Mouse (Mus musculus): Measurements from ENCODE around the gene Zscan20. TPM values are rescaled to one million over a fixed set of nuclear protein-coding genes. Genes with fewer than 3 reads are reported as not detected.

The Zscan20 gene
- polyA plus RNA-seq, 1 experiment from 2014 or later = 3.6 TPM

- Histone ChIP-seq H3K27ac (replicated peaks) (no peak overlapping the region), H3K36me3 (no peaks in the 10 kb centered on the region), H3K27me3 (no peaks in the 10 kb centered on the region), H3K4me2 (replicated peaks) (no peak overlapping the region), H3K9me3 (replicated peaks) (no peaks in the 10 kb centered on the region), H3K4me3 (replicated peaks) (no peak overlapping the region), H3K9ac (no peak overlapping the region), H3K4me1 (peaks cover 23% of the 10 kb centered on the region)
- 82% methylated on average over 18 of the region's 18 CpGs for WGBS
- ATAC-seq (ENCODE audit: insufficient number of reproducible peaks, low FRiP score, low TSS enrichment, low read depth) = no peak
These were observed 28.5 kb upstream of the Zscan20 start for GRCm38 (mm10) chr4:128638265-128638923.

DNA sequence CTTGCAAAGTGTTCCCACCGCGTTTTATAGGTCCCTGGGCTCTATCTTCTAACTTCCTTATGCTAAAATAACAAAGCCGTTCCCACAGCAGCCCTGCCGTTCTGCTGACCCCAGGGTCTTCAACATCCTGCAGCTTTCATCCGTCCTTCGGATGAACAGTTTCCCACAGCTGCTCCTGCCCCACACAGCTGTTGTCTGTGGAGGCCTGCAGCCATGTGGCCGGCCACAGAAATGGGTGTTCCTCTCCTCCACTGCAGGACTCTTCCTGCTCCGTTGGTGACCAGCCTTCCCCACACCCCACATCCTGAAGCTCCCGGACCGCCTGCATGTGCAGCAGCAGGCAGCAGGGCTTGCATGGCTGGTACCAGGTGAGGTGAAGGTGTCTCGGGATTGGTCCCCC lies 27.4 kb upstream of the Zscan20 start:
- no peak for ATAC-seq (ENCODE audit: insufficient number of reproducible peaks, low FRiP score, low TSS enrichment, low read depth)
- Histone ChIP-seq H3K4me2 (replicated peaks) (no peak overlapping the region), H3K27me3 (no peaks in the 10 kb centered on the region), H3K27ac (replicated peaks) (0 out of 2 replicates have a peak overlapping the region, but pooled peaks have one; percentile 28), H3K4me3 (replicated peaks) (no peak overlapping the region), H3K4me1 (peaks cover 23% of the 10 kb centered on the region), H3K9ac (no peak overlapping the region), H3K9me3 (replicated peaks) (no peaks in the 10 kb centered on the region), H3K36me3 (no peaks in the 10 kb centered on the region)
- 41% methylated on average over 11 of the region's 11 CpGs for WGBS

- Histone ChIP-seq H3K4me1 (peaks cover 23% of the 10 kb centered on the region), H3K9me3 (replicated peaks) (no peaks in the 10 kb centered on the region), H3K9ac (no peak overlapping the region), H3K27ac (replicated peaks) (no peak overlapping the region), H3K4me2 (replicated peaks) (no peak overlapping the region), H3K4me3 (replicated peaks) (no peak overlapping the region), H3K36me3 (no peaks in the 10 kb centered on the region), H3K27me3 (no peaks in the 10 kb centered on the region)
- WGBS = 56% methylated on average over 10 of the region's 10 CpGs
- no peak for ATAC-seq (ENCODE audit: insufficient number of reproducible peaks, low FRiP score, low TSS enrichment, low read depth)
These were observed 26.1 kb upstream of the Zscan20 start for GRCm38 (mm10) chr4:128635894-128636585.

- no peak overlapping the region for H3K27ac ChIP-seq (replicated peaks)
- 65% methylated on average over 7 of the region's 7 CpGs for WGBS
These were observed 25.6 kb upstream of the Zscan20 start for GRCm38 (mm10) chr4:128635451-128635850.

GRCm38 (mm10) chr4:128621109-128621508 lies 11.2 kb upstream of the Zscan20 start:
- no peak overlapping the region for H3K27ac ChIP-seq (replicated peaks)
- H3K9me3 ChIP-seq (replicated peaks) = no peaks in the 10 kb centered on the region
- H3K27me3 ChIP-seq = peaks cover 9% of the 10 kb centered on the region; the same call in 1 of the 2 replicates
- peaks cover 19% of the 10 kb centered on the region; the same call in 1 of the 2 replicates for H3K4me1 ChIP-seq
- no peak overlapping the region for H3K9ac ChIP-seq
- no peak overlapping the region for H3K4me3 ChIP-seq (replicated peaks)
- no peaks in the 10 kb centered on the region for H3K36me3 ChIP-seq
- no peak overlapping the region for H3K4me2 ChIP-seq (replicated peaks)
- ATAC-seq (ENCODE audit: insufficient number of reproducible peaks, low FRiP score, low TSS enrichment, low read depth) = no peak
- 89% methylated on average over 8 of the region's 8 CpGs for WGBS

More at GRCm38 (mm10) chr4:128635451-128635850, 25.6 kb upstream of the Zscan20 start:
- Histone ChIP-seq H3K9ac (no peak overlapping the region), H3K9me3 (replicated peaks) (no peaks in the 10 kb centered on the region), H3K4me3 (replicated peaks) (no peak overlapping the region), H3K4me2 (replicated peaks) (no peak overlapping the region), H3K27me3 (no peaks in the 10 kb centered on the region), H3K36me3 (no peaks in the 10 kb centered on the region), H3K4me1 (peaks cover 23% of the 10 kb centered on the region)
- no peak for ATAC-seq (ENCODE audit: insufficient number of reproducible peaks, low FRiP score, low TSS enrichment, low read depth)

DNA sequence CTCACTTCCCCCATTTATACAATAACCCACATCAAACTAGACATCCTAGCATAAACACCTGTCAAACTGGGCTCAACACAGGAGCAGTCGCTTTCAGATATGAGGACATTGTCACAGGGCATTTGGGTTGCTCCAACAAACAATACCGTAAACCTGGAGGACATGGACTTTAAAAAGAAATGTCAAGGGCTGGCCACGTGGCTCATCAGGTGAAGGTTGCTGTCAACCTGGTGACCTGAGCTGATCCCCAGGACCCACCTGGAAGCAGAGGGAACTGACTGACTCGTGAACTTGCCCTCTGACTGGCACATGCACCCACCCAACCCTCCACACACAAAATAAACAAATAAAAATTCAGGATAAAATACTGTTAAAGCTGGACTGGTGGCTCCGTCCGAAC lies 10.7 kb upstream of the Zscan20 start:
- peaks cover 9% of the 10 kb centered on the region; the same call in 1 of the 2 replicates for H3K27me3 ChIP-seq

GRCm38 (mm10) chr4:128618963-128619362 lies 9.1 kb upstream of the Zscan20 start:
- ATAC-seq (ENCODE audit: insufficient number of reproducible peaks, low FRiP score, low TSS enrichment, low read depth) = no peak
- peaks cover 19% of the 10 kb centered on the region; the same call in 1 of the 2 replicates for H3K4me1 ChIP-seq
- no peak overlapping the region for H3K9ac ChIP-seq
- H3K4me2 ChIP-seq (replicated peaks) = no peak overlapping the region
- peaks cover 9% of the 10 kb centered on the region; the same call in 1 of the 2 replicates for H3K27me3 ChIP-seq
- H3K4me3 ChIP-seq (replicated peaks) = no peak overlapping the region
- no peaks in the 10 kb centered on the region for H3K36me3 ChIP-seq
- 20% methylated on average over 2 of the region's 2 CpGs for WGBS
- no peak overlapping the region; the same call in 1 of the 2 replicates for H3K27ac ChIP-seq (replicated peaks)
- no peaks in the 10 kb centered on the region for H3K9me3 ChIP-seq (replicated peaks)

More for the DNA sequence above, 10.7 kb upstream of the Zscan20 start:
- 87% methylated on average over 6 of the region's 6 CpGs for WGBS
- no peak overlapping the region for H3K4me3 ChIP-seq (replicated peaks)
- H3K9me3 ChIP-seq (replicated peaks) = no peaks in the 10 kb centered on the region
- no peak for ATAC-seq (ENCODE audit: insufficient number of reproducible peaks, low FRiP score, low TSS enrichment, low read depth)
- H3K4me2 ChIP-seq (replicated peaks) = no peak overlapping the region
- H3K4me1 ChIP-seq = peaks cover 19% of the 10 kb centered on the region; the same call in 1 of the 2 replicates
- H3K9ac ChIP-seq = no peak overlapping the region
- H3K27ac ChIP-seq (replicated peaks) = no peak overlapping the region
- no peaks in the 10 kb centered on the region for H3K36me3 ChIP-seq

DNA sequence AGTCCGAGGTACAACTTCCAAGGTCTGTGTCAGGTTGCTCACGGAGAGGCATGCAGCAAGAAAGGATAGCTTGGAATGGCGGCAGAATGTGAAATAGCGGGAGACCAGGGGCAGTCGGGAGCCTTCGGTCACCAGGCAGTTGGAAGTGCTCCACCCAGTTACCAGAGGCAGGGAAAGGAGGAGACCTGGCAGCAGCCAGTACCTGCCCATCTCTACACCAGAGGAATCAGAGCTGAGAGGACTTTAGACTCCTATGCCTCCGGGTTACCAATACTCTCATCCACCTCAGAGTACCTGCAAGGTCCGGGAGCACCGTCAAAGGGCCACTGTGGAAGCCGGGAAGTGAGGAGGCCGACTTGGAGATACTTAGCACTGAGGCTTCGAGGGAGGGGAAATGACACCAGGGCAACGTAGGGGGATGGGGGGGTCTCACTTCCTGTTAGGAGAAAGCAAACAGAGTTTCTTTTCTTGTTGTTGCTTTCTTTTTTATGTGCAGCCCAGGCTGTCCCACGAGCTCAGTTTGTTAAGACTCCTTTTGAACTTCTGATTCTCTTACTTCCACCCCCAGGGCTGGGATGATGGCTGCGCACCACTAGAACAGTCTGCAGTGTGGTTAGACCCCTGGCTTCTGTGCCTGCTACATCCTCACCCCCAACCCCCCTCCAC lies 8.5 kb upstream of the Zscan20 start, which contains the start of gene Tlr12:
Tlr12 (minus strand) TSS at position 374 of the 666 bp plus-strand sequence.
- H3K9ac ChIP-seq = no peak within 1 kb of the TSS
- H3K27ac ChIP-seq (replicated peaks) = no peak within 1 kb of the TSS; the same call in 1 of the 2 replicates
- no peak for ATAC-seq (ENCODE audit: insufficient number of reproducible peaks, low FRiP score, low TSS enrichment, low read depth)
- H3K27me3 ChIP-seq = peaks cover 9% of the 10 kb centered on the region; the same call in 1 of the 2 replicates
- WGBS = 51% methylated on average over 15 of the region's 15 CpGs
- H3K4me2 ChIP-seq (replicated peaks) = no peak within 1 kb of the TSS
- no peaks in the 10 kb centered on the region for H3K36me3 ChIP-seq
- H3K9me3 ChIP-seq (replicated peaks) = no peaks in the 10 kb centered on the region
- H3K4me1 ChIP-seq = peaks cover 19% of the 10 kb centered on the region; the same call in 1 of the 2 replicates
- no peak within 1 kb of the TSS for H3K4me3 ChIP-seq (replicated peaks)

- H3K27ac ChIP-seq (replicated peaks) = no peak overlapping the region
- H3K4me3 ChIP-seq (replicated peaks) = no peak overlapping the region
- WGBS = 66% methylated on average over 17 of the region's 17 CpGs
- no peak overlapping the region for H3K4me2 ChIP-seq (replicated peaks)
- H3K9ac ChIP-seq = no peak overlapping the region
- no peak for ATAC-seq (ENCODE audit: insufficient number of reproducible peaks, low FRiP score, low TSS enrichment, low read depth)
- no peaks in the 10 kb centered on the region for H3K36me3 ChIP-seq
- peaks cover 9% of the 10 kb centered on the region; the same call in 1 of the 2 replicates for H3K27me3 ChIP-seq
- peaks cover 19% of the 10 kb centered on the region; the same call in 1 of the 2 replicates for H3K4me1 ChIP-seq
- no peaks in the 10 kb centered on the region for H3K9me3 ChIP-seq (replicated peaks)
These were observed 7.6 kb upstream of the Zscan20 start for GRCm38 (mm10) chr4:128617363-128618120.

DNA sequence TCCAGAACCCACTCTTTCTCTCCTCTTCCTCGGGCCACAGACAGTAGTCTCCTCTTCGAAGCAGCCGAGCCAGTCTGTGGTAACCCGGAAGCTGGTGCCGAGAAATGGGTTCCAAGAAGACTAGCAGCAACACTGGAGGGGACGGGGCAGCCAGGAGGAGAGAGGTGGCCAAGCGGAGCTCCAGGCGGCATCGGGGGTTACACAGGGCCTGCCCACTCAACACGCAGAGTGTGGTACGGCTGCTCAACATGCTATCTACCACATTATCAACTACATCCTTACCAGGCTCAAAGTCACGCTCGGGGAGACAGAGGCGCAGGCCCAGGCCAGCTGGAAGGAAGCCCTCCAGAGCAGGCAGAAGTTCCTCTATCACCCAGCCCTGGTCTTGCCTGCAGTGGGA lies 5.9 kb upstream of the Zscan20 start:
- Histone ChIP-seq H3K27ac (replicated peaks) (no peak overlapping the region), H3K4me1 (peaks cover 19% of the 10 kb centered on the region; the same call in 1 of the 2 replicates), H3K9me3 (replicated peaks) (no peaks in the 10 kb centered on the region), H3K36me3 (no peaks in the 10 kb centered on the region), H3K4me2 (replicated peaks) (no peak overlapping the region), H3K9ac (no peak overlapping the region), H3K27me3 (peaks cover 9% of the 10 kb centered on the region; the same call in 1 of the 2 replicates), H3K4me3 (replicated peaks) (no peak overlapping the region)
- 88% methylated on average over 14 of the region's 14 CpGs for WGBS
- ATAC-seq (ENCODE audit: insufficient number of reproducible peaks, low FRiP score, low TSS enrichment, low read depth) = no peak
